Mouse (Mus musculus) bone marrow macrophage, adult 2 months (primary cell): Measurements from ENCODE around the gene Ptpre. TPM values are rescaled to one million over a fixed set of nuclear protein-coding genes. Genes with fewer than 3 reads are reported as not detected.
"Not testable (repeated sequence)": the region's sequence is repeated elsewhere in the genome, so short reads cannot be mapped to it uniquely, and the experiment has no call there.

Source experiments
- H3K27ac ChIP-seq: 2 replicates; pipeline ENCODE4 v1.5.1; 2012; ENCODE audit warnings: low read depth, low read length; ENCODE audit not compliant: insufficient read depth
- H3K4me1 ChIP-seq: 2 replicates; pipeline ENCODE4 v1.6.1; 2012; ENCODE audit warnings: low read length; ENCODE audit not compliant: control insufficient read depth, insufficient read depth
- H3K4me3 ChIP-seq: 2 replicates; pipeline ENCODE4 v1.5.1; 2012; ENCODE audit warnings: mild to moderate bottlenecking, low read length, moderate library complexity; ENCODE audit not compliant: insufficient read depth
- CTCF ChIP-seq: IDR thresholded peaks from 2 replicates; pipeline ENCODE4 v1.5.1; 2012; ENCODE audit warnings: low read depth, mild to moderate bottlenecking, low read length, moderate library complexity
- POLR2A ChIP-seq: IDR thresholded peaks from 2 replicates; pipeline ENCODE4 v1.6.1; 2012; ENCODE audit warnings: mild to moderate bottlenecking, low read depth, low read length, borderline replicate concordance
- polyA plus RNA-seq: library from polyadenylated mRNA; stranded (reverse); fragments of >200 nt; gene quantifications from 2 replicates; pipeline ENCODE4 v1.2.4, GENCODE M21; 2012; ENCODE audit not compliant: missing spikeins, insufficient read depth, insufficient read length

Gene Ptpre
- 43.2 and 45.3 TPM in 2 replicates for polyA plus RNA-seq

- peak within 1 kb of the TSS; percentile 48 for H3K4me3 ChIP-seq
- peak; percentile 36 for TF ChIP-seq CTCF
- no peak for TF ChIP-seq POLR2A
- no peak within 1 kb of the TSS for H3K27ac ChIP-seq
- H3K4me1 ChIP-seq = 0 out of 2 replicates have a peak, but pooled peaks cover 3% of the 10 kb centered on the region
Measured at GRCm38 (mm10) chr7:135537341-135537901, at the start of gene Ptpre. Gene Ptpre (plus strand): TSS chr7:135537481.

- TF ChIP-seq CTCF = peak; percentile 57
- no peak for TF ChIP-seq POLR2A
- Histone ChIP-seq H3K4me3 (no peak overlapping the region), H3K27ac (no peak overlapping the region), H3K4me1 (peaks cover 3% of the 10 kb centered on the region; the same call in 1 of the 2 replicates)
Measured at GRCm38 (mm10) chr7:135488214-135488810, 49.0 kb upstream of the Ptpre start.

GRCm38 (mm10) chr7:135489724-135490499, 47.4 kb upstream of the Ptpre start:
- H3K4me1 ChIP-seq = peaks cover 3% of the 10 kb centered on the region; the same call in 1 of the 2 replicates
- no peak for TF ChIP-seq POLR2A
- no peak for TF ChIP-seq CTCF
- H3K4me3 ChIP-seq = no peak overlapping the region
- no peak overlapping the region for H3K27ac ChIP-seq

- Histone ChIP-seq H3K4me1 (peaks cover 3% of the 10 kb centered on the region; the same call in 1 of the 2 replicates), H3K4me3 (no peak overlapping the region), H3K27ac (no peak overlapping the region)
- TF ChIP-seq CTCF (no peak), POLR2A (no peak)
Measured at GRCm38 (mm10) chr7:135490500-135490886, 46.8 kb upstream of the Ptpre start.

- H3K4me1 ChIP-seq = peaks cover 3% of the 10 kb centered on the region; the same call in 1 of the 2 replicates
- no peak overlapping the region for H3K4me3 ChIP-seq
- H3K27ac ChIP-seq = no peak overlapping the region
- peak; percentile 15; the same call in 1 of the 2 replicates for TF ChIP-seq CTCF
- TF ChIP-seq POLR2A = no peak
Measured at GRCm38 (mm10) chr7:135495303-135495702, 42.0 kb upstream of the Ptpre start.

GRCm38 (mm10) chr7:135498565-135499186, 38.6 kb upstream of the Ptpre start:
- no peak for TF ChIP-seq POLR2A
- TF ChIP-seq CTCF = no peak

GRCm38 (mm10) chr7:135499403-135499802, 37.9 kb upstream of the Ptpre start:
- TF ChIP-seq CTCF = no peak
- TF ChIP-seq POLR2A = no peak
- Histone ChIP-seq H3K4me3 (no peak overlapping the region), H3K4me1 (no peaks in the 10 kb centered on the region), H3K27ac (no peak overlapping the region)

More at GRCm38 (mm10) chr7:135498565-135499186, 38.6 kb upstream of the Ptpre start:
- no peaks in the 10 kb centered on the region for H3K4me1 ChIP-seq
- H3K4me3 ChIP-seq = no peak overlapping the region
- no peak overlapping the region for H3K27ac ChIP-seq

- not testable (repeated sequence) for H3K27ac ChIP-seq, H3K4me3 ChIP-seq, H3K4me1 ChIP-seq
Measured at GRCm38 (mm10) chr7:135506506-135506905, 30.8 kb upstream of the Ptpre start.

- no peak overlapping the region for H3K4me3 ChIP-seq
- H3K27ac ChIP-seq = no peak overlapping the region
- TF ChIP-seq POLR2A (no peak), CTCF (no peak)
- H3K4me1 ChIP-seq = peaks cover 8% of the 10 kb centered on the region
Measured at GRCm38 (mm10) chr7:135508602-135509001, 28.7 kb upstream of the Ptpre start.

- no peak overlapping the region for H3K4me3 ChIP-seq
- peaks cover 8% of the 10 kb centered on the region for H3K4me1 ChIP-seq
- no peak overlapping the region for H3K27ac ChIP-seq
- no peak for TF ChIP-seq CTCF
- TF ChIP-seq POLR2A = no peak
Measured at GRCm38 (mm10) chr7:135509272-135509671, 28.0 kb upstream of the Ptpre start.

GRCm38 (mm10) chr7:135510431-135510830, 26.9 kb upstream of the Ptpre start:
- TF ChIP-seq CTCF (no peak), POLR2A (no peak)
- no peak overlapping the region for H3K4me3 ChIP-seq
- no peak overlapping the region for H3K27ac ChIP-seq
- H3K4me1 ChIP-seq = peaks cover 8% of the 10 kb centered on the region
